Mouse (Mus musculus) ZHBTc4 (cell line): ENCODE data around the gene Kcnh2.
A peak's percentile ranks its signal among the peaks of the same experiment; 100 is the strongest.

ENCODE experiments used
- DNase-seq: peaks from one replicate; pipeline ENCODE4 v3.0.0-alpha.2; 2011; ENCODE audit warnings: low read depth, low spot score

The Kcnh2 gene

DNA sequence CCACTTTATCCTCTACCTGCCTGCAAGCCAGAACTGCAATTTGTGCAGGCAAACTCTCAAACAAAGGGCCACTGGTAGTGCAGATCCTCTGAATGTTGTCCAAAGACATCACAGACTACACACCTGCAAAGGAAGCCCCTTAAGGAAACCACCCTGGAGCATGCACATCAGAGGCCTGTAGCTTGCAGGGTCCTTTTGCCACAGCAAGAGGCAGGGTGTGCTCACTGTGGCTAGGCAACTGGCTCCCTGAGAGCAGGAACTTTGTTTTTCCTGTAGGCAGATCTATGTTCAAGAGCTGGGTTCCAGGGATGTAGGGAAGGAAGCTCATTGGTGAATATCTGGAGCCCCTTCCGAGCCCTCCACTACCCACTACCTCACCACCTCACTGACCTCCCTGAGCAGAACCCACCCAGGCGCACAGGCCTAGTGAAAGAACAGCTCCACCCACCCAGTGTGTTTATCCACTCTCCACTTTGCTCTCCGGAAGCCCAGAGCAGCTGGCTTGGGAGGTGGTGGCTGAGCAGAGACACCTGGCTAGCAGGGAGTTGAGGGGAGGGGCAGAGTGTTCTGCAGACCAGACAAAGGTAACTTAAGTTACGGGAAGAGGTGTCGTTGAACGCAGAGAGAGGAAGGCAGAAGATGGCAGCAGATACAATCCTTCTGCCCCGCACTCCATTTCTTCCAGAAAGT is 4.1 kb downstream of the Kcnh2 start:
- peak; percentile 38 for DNase-seq

DNA sequence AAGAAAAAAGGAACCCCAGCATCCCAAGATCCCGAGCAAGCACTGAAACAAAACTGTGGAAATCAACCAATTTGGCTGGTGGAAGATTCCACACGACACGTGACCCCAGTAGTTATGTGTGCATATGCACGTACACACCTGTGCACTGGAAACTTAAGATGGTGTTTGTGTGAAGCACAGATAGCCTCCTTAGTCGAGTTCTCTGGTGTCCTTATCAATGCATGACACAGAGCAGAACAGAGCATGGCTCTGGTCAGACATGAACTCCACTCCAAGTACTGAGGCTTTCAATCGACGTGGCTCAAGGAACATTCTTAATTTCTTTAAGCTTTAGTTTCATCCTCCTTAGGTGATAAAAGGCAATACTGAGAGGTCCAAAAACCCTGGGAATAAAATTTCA is 5.1 kb downstream of the Kcnh2 start:
- no peak for DNase-seq

DNA sequence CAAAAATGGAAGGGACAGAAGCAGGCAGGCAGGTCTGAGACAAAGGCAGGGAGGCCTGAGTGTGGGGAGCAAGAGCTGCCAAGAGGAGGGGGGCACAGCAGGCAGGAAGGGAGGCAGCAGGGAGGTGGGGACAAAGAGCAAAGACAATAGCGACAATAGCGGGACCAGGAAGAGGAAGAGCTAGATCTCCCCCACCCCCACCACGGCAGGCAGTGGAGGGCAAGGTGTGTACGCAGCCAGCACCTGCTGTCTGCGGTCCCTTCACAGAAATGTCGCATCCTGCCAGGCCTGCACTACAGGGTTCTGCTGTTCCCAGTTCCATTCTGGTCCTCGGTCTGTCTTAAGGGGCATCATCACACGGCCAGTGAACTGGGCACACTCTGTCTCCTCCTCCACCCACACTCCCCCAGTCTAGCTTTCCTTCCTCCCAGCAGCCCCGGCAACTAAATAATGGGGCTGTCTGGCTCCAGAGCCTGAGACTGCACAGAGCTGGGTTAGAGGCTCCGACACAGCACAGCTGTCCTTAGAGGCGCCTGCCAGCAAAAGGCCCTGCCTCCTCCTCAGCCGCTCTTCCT is 6.8 kb downstream of the Kcnh2 start:
- no peak for DNase-seq

DNA sequence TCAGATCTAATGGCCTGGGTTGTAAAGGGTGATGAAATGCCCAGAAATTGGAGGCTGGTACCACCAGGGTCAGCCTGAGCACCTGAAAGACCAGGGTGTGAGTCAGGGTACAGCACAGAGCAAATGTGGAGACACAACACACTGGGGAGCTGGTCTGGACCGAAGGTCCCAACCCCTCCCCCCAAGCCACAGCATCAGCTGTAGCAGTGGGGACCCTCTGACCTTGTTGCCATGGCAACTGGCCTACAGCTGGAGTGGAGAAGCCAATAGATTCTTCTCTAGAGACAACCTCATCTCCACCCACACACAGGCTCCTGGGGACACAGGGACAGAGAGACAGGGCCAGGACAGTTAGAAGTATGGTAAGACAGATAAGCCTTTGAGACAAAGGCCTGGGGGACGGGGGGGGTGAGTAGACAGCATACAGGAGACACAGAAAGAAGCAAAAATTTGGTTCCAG is 7.4 kb downstream of the Kcnh2 start:
- DNase-seq = peak; percentile 35

DNA sequence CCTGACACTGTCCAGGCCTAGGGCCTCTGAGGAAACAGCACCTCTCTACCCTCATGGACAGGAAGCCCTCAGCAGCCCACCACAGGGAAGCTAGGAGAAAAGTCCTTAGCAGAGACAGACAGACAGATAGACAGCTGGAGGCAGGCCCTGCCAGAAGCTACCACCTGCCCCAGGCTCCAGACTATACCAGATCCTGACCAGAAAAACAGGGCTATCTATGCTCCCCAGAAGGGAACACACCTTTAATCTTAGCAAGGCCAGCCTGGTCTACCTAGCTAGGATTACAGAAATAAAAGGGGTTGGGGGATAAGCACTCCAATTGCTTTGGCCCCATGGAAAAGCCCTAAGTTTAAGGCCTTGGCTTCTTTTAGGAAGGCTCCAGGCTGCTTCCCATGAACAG is 8.0 kb downstream of the Kcnh2 start:
- no peak for DNase-seq

DNA sequence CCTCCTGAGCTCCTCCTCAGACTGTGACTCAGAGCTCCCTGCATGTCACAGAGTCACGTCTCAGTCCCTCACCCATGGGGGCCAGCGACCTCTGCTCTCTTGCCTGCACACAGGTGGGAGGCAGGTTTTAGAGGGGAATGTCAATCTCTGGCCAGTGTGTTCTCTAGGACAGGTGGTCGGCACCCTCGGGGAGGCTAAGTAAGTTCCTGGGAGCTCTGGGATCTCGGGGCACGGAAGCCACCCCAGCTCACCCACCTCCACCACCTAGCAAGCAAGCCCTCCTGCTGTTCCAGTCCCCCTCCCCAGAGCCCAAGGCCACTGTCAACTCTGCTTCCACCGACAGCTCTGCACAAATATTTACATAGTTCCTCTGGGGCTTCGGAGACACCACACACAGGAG is 8.4 kb downstream of the Kcnh2 start:
- DNase-seq = no peak

DNA sequence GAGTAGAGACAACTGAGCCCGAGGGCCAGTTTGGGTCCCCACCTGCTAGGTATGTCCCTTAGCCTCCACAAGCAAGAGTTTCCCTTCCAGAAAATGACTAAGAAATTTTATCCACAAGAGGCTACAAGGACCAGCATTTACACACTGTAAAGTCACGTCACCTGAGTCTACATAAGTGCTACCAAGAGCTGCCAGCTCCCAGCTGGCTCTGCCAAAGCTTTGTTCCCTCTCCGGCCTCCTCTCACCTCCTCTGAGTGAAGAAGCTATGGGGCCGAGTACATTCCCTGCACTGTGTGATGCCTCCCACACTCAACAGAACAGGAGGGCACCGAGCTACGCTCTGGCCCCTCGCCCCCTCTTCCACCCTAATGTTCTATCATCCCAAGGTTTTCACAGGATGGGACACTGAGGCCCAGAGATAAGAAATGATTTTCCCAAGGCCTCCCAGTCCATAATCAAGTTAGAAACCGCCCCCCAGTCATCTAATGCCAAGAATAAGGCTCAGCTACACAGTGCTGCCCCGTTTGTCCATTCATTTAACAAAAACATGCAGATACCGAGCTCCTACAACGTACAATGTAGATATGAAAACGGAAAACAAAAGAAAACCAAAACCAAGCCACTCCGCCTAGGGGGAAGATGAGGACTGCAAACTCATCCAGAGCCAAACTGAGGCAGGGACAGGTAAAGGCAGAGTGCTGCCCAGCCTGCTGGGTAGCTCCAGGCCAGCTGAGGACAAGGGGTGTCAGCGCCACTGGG is 9.0 kb downstream of the Kcnh2 start:
- no peak for DNase-seq

DNA sequence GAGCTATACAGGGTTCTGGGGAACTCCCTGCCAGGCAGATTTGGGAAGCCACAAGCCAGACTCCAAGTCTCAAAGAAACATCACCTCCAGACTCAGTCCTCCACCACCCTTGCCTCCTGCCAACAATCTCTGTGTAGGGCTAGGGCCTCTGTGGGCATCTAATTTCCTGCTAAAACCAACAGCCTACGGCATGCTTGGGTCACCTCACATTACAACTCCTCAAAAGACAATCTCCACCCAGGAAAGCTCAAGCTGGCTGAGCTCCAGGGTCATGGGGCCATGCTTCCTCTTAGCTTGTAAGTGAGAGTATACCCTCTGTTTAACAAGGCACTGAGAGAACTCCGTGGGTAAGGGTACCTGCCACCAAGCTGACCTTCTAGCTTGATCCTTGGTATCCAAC is 13.6 kb downstream of the Kcnh2 start:
- DNase-seq = no peak

DNA sequence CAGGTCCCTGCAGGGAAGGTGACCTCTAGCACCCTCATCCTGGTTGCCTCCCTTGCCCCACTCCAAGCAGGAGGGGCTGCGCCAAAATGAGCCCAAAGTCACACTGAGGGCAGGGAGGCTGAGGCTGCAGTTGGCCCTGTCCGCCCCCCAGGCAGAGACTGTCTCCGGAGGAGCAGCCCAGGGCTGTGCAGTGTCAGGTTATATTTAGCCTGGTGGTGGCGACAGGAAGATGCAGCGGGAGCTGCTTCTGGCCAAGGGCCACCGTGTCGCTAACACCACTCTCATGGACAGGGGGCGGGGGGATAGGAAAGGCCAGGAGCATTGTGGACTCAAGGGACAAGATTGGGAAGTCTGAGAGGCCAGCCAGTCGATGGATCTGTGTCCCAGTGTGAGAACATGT is 14.0 kb downstream of the Kcnh2 start:
- no peak for DNase-seq

DNA sequence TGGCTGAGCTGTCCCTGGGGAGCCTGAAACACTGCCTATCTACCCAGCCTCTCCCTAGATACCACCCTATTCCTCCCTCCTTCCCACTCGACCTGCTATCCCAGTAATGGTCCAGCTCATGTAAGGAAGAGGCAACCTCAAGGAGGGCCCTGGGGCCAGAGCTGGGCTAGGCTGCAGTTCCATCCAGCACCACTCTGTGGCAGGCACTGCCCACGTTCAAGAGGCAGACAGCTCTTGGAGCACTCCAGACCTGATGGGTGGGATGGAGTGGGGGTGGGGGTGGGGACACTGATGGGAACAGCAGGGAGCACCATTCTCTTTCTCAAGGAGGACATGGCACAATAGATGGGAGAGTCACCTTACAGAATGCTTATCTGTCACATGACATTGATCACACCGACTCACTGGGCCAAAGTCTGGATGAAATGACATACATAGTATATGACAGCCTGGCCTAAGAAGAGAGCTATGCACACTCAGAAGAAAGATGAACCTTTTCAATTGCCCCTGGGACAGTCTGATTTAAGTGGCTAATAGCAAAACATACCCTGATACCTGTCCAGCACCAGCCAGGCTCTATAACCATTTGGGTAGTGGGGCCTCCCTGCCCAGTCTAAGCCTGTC is 15.4 kb downstream of the Kcnh2 start:
- DNase-seq = peak; percentile 80

DNA sequence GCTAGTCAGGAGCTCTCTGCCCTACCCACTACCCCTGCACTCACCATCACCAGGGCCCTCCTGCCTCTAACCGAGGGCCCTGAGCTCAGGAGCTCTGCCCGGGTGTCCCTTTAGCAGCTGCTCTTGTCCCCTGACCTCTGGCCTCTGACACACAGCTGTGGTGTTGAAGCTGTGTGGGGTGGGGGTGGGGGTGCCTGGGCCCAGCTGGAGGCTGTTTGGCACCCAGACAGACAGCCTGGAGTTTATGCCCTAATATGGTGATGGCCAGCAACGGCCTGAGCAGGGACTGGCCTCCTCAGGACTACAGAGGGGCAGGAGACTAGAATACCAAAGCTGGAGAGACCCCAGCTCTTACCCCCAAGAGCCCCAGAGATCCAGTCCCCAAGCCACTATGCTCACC is 16.7 kb downstream of the Kcnh2 start:
- no peak for DNase-seq

DNA sequence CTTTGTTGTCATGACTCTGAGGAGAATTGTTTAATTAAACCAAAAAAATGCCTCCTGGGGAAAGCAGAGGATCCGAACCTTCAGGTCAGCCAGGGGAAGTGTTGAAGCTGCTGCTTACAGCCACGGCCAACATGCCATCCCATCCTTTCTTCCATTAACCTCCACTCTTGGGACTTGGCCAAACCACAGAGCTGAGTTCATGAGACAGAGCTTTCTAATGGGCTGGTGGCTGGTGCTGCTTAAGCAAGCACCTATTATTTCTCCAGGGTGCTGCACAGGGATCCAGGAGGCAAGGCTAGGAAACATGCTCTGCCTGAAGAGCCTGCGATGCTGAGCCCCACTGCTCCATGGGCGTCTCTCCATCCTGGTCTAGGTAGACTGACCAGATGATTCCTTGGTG is 19.0 kb downstream of the Kcnh2 start:
- no peak for DNase-seq

DNA sequence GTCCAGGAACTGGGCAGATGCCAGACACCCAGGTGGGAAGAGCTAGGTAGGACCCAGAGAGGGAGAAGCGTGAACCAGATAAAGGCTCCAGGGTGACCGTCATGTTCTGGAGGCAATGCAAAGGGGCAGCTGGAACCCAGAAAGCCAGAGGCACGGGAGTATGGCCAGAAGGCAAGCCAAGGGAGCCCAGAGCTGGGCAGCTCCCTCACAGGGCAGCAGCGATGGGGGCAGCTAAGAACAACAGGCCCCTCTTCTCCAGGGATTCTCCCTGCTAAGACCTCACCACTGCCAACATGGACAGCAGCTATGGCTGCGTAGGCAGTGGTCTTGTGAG is 21.5 kb downstream of the Kcnh2 start:
- no peak for DNase-seq

DNA sequence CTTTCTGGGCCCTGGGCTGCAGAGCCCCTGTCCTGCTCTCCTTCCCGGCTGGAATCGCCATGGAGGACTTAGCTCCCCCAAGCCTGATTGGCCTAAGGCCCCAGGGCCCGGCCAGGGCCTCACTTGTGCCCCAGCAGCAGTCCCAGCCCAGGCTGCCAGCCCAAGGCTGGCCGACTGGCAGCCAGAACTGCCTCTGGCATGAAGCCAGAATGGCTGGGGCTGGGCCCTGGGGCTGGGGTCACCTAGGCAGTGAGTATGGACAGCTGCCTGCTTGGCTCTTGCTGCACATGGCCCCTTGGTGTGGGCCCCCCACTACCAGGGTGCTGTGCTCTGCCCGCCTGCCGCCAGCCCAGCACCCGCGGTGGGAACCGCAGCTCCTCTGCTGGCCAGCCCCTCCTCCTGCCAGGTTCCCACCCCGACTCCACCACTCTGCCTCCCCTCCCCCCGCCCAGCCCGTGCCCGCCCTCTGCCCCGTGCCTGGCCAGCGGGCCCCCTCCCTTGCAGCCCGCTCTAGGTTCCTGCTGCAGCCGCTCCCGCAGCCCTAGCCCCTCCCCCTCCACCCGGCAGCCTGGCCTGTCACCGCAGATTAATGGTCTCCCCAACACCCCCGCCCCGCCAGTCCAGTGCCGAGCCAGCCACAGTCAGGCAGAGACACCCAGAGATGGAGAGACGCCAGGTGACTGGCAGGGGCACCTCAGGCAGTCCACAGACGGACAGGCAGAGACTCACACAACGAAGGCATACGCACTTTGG is 22.0 kb downstream of the Kcnh2 start:
- peak; percentile 35 for DNase-seq

DNA sequence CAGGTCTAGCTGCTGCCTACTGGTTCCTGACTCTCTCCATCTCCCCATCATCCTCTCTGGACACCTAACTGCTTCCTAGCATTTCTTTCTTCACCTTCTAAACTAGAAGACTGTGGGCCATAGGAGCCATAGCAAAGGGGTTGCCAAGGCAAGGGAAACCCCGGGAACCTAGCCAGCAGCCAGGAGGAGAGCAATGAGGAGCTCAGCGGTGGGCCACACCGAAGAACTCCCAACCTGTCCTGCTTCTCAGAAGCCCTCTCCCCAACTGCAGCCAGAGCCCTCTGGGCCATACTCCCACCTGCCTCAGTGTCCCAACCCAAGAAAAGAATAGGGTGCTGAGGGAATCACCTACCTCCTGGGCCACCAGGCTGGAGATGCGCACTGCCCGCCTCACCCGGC is 22.6 kb downstream of the Kcnh2 start:
- DNase-seq = no peak

DNA sequence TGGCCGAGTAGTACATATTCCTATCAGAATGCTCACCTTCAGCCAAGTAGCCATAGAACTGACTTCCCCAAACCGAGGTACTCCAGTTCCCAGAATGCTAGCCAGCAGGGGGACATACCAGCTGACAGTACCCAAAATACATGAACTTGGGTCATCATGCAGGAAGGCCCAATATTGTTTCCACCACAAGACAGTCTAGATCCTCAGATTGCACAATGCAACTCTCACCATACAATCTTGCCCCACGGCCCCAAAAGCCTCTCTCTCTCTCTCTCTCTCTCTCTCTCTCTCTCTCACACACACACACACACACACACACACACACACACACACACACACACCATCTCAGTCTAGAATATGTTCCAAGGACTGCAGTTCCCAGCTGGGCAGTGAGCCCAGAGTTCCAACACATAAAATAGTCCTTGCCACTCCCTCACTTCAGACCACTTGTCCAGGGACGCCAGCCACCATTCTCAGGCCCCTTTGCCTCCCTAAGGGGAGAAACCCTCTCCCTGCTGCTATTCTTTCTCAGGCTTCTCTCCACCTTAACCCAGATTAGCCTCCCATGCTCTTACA is 24.5 kb downstream of the Kcnh2 start:
- no peak for DNase-seq

DNA sequence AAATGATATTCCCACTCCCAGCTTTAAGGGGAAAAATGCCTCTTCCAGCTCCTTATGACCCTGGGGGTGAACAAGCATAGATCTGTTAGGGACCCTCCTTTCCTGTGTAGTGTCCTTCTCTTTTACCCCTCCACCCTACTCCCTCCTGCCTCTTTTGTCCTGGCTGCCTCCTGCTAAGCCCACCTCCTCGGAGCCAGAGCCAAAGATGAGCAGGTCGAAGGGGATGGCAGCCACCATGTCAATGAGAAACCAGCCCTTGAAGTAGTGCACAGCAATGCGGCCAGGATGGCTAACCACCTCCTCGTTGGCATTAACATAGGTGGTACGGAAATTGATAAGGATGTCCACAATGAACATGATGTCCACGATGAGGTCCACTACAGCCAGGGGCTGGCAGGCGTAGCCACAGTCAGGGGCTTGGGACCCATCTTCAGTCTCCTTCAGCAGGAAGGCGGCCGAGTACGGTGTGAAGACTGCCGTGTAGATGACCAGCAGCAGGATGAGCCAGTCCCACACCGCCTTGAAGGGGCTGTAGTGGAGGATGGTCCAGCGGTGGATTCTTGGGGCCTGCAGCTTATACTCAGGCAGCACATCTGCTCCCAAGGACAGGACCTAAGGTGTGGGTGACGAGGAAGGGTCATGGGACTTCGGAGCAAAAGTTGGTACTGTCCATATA is 25.1 kb downstream of the Kcnh2 start:
- DNase-seq = no peak

DNA sequence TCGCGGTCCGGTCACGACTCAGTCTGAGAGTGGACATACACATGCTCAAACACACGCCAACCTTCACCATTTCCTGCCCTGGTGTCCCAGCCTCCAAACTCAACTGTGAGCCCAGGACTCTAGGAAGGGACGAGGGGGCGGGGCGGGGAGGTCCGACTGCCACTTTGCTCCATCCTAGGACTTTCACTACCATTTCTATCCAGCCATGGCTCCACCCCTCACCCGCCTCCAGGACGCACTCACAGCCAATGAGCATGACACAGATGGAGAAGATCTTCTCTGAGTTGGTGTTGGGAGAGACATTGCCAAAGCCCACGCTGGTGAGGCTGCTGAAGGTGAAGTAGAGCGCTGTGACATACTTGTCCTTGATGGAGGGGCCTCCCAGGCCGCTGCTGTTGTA is 26.2 kb downstream of the Kcnh2 start:
- DNase-seq = peak; percentile 89

DNA sequence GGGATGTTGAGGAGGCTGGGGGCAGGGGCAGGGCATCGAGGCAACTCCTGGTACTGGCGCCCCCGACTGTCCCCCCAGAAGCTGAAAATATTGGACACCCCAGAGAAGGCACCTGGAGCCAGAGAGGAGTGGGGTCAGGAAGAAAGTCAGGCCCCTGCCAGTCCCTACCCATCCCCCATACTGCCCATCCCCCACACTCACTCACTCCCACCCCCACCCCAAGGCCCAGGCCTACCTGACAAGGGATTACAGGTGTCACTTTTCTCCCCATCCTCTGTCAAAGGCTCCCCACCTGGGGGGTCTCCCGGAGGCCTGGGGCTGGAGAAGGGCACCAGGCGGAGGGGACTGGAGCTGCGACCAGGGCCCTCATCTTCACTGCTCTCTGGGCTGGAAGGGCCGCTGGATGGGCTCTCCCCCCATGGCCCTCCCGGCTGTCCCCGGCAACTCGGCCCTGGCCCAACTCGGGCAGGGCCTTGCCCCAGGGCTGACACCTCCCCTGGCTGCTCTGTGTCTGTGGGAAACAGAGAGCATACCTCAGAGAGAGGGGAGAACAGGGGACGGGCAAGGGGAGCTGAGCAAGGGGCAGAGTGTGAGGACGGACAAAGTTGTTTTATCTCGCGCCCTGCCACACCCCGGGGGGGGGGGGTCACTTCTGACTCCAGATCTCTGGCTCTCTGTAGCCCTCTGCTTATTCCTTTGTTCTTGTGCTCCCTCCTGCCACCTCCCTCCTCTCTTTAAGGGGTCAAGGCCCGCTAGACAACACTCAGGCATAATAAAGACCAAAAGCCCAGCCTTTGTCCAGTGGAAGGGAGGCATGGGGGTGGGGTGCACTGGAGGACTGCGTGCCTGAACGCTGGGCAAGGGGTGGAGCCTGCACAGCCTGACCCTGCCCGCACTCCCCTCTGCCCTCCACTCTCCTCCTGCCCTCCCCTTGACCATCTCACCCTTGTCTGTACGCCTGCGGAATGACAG is 29.4 kb downstream of the Kcnh2 start:
- DNase-seq = peak; percentile 29

DNA sequence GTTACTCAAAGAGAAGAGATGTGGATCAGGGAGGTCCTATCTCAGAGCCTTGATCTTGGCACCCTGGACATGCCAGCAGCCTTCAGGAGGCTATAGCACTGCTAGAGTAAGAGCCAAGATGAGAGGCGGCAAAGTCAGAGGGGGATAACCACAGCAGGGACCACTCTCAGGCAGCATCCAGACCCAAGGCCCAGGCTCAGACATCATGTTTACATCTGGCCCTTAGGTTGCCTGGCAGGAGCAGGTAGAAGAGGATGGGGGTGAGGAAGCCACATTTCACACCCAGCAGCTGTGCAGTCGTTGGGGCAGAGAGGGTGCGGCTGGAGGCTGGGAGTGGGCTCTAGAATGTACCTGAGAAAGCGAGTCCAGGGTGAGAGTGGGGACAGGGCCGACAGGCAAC is 30.5 kb downstream of the Kcnh2 start:
- DNase-seq = no peak
